Mouse (Mus musculus) C2C12 (cell line): ENCODE data around the gene Vma21-ps.

Source experiments
- CEBPB ChIP-seq: IDR thresholded peaks from one replicate; pipeline ENCODE4 v1.6.1; 2011; ENCODE audit warnings: low read depth, mild to moderate bottlenecking, control low read depth, moderate library complexity
- CTCF ChIP-seq: IDR thresholded peaks from one replicate; pipeline ENCODE4 v1.5.1; 2011; ENCODE audit not compliant: control insufficient read depth, insufficient read depth, insufficient read length
- FOSL1 ChIP-seq: IDR thresholded peaks from one replicate; pipeline ENCODE4 v1.8.0; 2011; ENCODE audit warnings: mild to moderate bottlenecking, low read length; ENCODE audit not compliant: poor library complexity, insufficient read depth, severe bottlenecking
- MAX ChIP-seq: IDR thresholded peaks from one replicate; pipeline ENCODE4 v1.6.1; 2011; ENCODE audit warnings: mild to moderate bottlenecking, control low read depth
- MYOD1 ChIP-seq: IDR thresholded peaks from one replicate; pipeline ENCODE4 v1.6.1; 2011; ENCODE audit warnings: low read depth; ENCODE audit not compliant: control insufficient read depth, insufficient read length
- USF1 ChIP-seq: IDR thresholded peaks from one replicate; pipeline ENCODE4 v1.6.1; 2011; ENCODE audit warnings: low read depth, mild to moderate bottlenecking, control low read depth, moderate library complexity

DNA sequence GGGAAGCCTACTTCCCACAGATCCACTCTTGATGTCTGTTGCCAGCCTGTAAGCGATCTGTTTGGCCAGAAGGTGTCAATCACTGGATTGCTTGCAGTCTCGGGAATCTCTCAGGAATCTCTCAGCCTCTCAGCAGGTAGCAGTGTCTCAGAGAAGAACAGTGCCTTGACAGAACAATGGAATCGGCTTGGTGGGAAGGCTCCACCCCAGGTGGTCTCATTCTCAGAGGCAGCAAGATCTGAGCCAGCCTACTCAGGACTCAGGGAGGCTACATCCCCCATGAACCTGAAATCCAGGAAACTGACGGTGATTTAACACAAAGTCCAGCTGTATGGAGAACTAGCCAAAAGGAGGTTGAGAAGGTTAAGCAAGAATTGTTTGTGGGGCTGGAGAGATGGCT is 20.5 kb upstream of the Vma21-ps start:
- TF ChIP-seq CTCF (no peak), USF1 (no peak), MAX (no peak), FOSL1 (no peak), MYOD1 (no peak), CEBPB (no peak)
